Mouse (Mus musculus): ENCODE measurements around the gene Eif3f.

- TF ChIP-seq CEBPB (IDR thresholded peaks at IDR 0.05; ENCODE audit: low read depth) = no peak
- TF ChIP-seq USF1 (IDR thresholded peaks at IDR 0.05; ENCODE audit: low read depth) = no peak
- no peak for TF ChIP-seq CTCF (IDR thresholded peaks at IDR 0.05; ENCODE audit: control insufficient read depth, insufficient read depth, insufficient read length)
- TF ChIP-seq MAX (IDR thresholded peaks at IDR 0.05) = no peak
- no peak for TF ChIP-seq MYOG (IDR thresholded peaks at IDR 0.05; ENCODE audit: control insufficient read depth, extremely low read depth, insufficient read length)
- TF ChIP-seq MYOD1 (IDR thresholded peaks at IDR 0.05; ENCODE audit: control insufficient read depth, insufficient read length, low read depth) = no peak
- TF ChIP-seq FOSL1 (IDR thresholded peaks at IDR 0.05; ENCODE audit: insufficient read depth, low read length, poor library complexity, severe bottlenecking) = no peak
These were observed 7.2 kb upstream of the Eif3f start for GRCm38 (mm10) chr7:108927043-108927442.
